Mouse (Mus musculus): ENCODE measurements around the gene Scml4.

GRCm38 (mm10) chr10:42892987-42893386 lies 32.8 kb downstream of the Scml4 start:
- TF ChIP-seq CTCF (IDR thresholded peaks at IDR 0.05; ENCODE audit: extremely low read depth, insufficient read depth, low read length) (no peak), POLR2A (IDR thresholded peaks at IDR 0.05; ENCODE audit: extremely low read depth, insufficient read depth, low read length) (no peak)

Measured in cortical plate, adult 2 months (tissue).